Mouse (Mus musculus) frontal cortex, postnatal 14 days (tissue): Measurements from ENCODE around the gene Vsnl1.

ENCODE experiments used
- DNase-seq, 2 experiments: peaks; one replicate each; pipeline ENCODE4 v3.0.0; 2022; ENCODE audit warnings: low spot score in 2 of 2

Gene Vsnl1

GRCm38 (mm10) chr12:11384754-11385153, 51.7 kb downstream of the Vsnl1 start:
- DNase-seq = no peak

- no peak for DNase-seq
These were observed 57.0 kb downstream of the Vsnl1 start for GRCm38 (mm10) chr12:11379396-11379795.

- DNase-seq = peak; percentile 48 to 50
These were observed 66.4 kb downstream of the Vsnl1 start for GRCm38 (mm10) chr12:11370056-11370455.

- DNase-seq = no peak
These were observed 69.2 kb downstream of the Vsnl1 start for GRCm38 (mm10) chr12:11367099-11367765.

GRCm38 (mm10) chr12:11364870-11365269, 71.5 kb downstream of the Vsnl1 start:
- no peak for DNase-seq

GRCm38 (mm10) chr12:11362435-11362834, 74.0 kb downstream of the Vsnl1 start:
- DNase-seq = no peak

GRCm38 (mm10) chr12:11350895-11351294, 85.5 kb downstream of the Vsnl1 start:
- peak; percentile 67 to 80 for DNase-seq

- DNase-seq = no peak
These were observed 86.5 kb downstream of the Vsnl1 start for GRCm38 (mm10) chr12:11349870-11350269.

- DNase-seq = peak; percentile 44 to 45
These were observed 88.0 kb downstream of the Vsnl1 start for GRCm38 (mm10) chr12:11348423-11348822.

- no peak for DNase-seq
These were observed 90.5 kb downstream of the Vsnl1 start for GRCm38 (mm10) chr12:11345963-11346362.

- no peak for DNase-seq
These were observed 94.3 kb downstream of the Vsnl1 start for GRCm38 (mm10) chr12:11342020-11342600.

- DNase-seq = no peak
These were observed 98.2 kb downstream of the Vsnl1 start for GRCm38 (mm10) chr12:11338251-11338650.

GRCm38 (mm10) chr12:11336845-11337244, 99.6 kb downstream of the Vsnl1 start:
- no peak for DNase-seq

- no peak for DNase-seq
These were observed 109.9 kb downstream of the Vsnl1 start for GRCm38 (mm10) chr12:11326483-11326882.

- no peak for DNase-seq
These were observed 111.9 kb downstream of the Vsnl1 start for GRCm38 (mm10) chr12:11324480-11324879.

- no peak for DNase-seq
These were observed 118.7 kb downstream of the Vsnl1 start for GRCm38 (mm10) chr12:11317671-11318070.

- no peak for DNase-seq
These were observed 122.6 kb downstream of the Vsnl1 start for GRCm38 (mm10) chr12:11313840-11314239.

- DNase-seq = no peak
These were observed 125.3 kb downstream of the Vsnl1 start for GRCm38 (mm10) chr12:11311106-11311505.

GRCm38 (mm10) chr12:11306753-11307645, 129.4 kb downstream of the Vsnl1 start:
- DNase-seq = no peak

GRCm38 (mm10) chr12:11300858-11301257, 135.6 kb downstream of the Vsnl1 start:
- no peak for DNase-seq

- no peak for DNase-seq
These were observed 150.0 kb downstream of the Vsnl1 start for GRCm38 (mm10) chr12:11286382-11286781.

GRCm38 (mm10) chr12:11281584-11281983, 154.8 kb downstream of the Vsnl1 start:
- no peak for DNase-seq

GRCm38 (mm10) chr12:11279886-11280285, 156.5 kb downstream of the Vsnl1 start:
- DNase-seq = no peak
